Mouse (Mus musculus) cerebellum, adult 9-11 months (tissue): ENCODE results near the gene Senp1.

Source experiments
- DNase-seq: peaks from one replicate; pipeline ENCODE4 v3.0.0; 2022

Gene Senp1

DNA sequence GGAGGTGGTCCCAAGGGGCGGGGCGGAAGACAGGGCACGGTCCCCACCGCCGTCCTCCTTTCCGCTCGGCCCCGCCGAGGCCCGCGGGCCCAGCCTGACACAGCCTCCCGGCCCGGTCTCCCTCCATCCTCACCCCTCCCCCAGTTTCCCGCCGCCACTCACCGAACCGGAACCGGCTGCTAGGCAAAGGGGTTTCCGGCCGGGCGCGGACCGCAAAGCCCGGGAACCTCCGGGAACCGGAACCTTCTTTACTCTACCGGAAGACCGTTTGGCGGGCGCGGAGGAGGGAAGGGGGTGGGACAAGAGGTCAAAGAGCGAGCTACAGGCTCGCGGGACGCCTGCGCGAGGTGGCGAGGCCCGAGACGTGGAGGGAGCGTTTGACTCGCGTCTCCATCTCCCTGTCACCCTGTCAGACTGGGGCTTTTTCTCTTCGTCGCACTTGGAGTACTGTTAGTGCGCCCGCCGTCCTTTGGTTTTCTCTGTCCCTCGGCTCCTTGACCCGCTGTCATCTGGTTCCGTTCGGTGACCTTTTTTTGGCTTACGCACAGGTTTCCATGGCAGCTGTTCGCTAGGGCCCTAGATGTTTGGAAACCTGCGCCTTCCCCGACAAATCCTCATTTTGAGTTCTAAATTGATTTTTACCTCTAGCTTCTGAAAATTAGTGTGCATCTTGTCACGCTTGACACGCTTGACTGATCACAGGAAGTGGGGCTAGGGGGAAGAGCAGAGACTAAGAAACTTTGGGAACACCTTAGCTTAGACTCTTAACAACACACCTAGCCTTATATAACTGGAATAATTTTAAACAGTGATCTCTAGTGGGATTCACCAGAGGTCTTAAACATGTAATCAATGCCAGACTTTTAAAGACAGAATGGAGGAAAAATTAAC lies at the start of gene Senp1:
Gene Senp1, minus strand, starts transcription at position 624 of the 891 bp plus-strand sequence.
- peak; percentile 92 for DNase-seq

DNA sequence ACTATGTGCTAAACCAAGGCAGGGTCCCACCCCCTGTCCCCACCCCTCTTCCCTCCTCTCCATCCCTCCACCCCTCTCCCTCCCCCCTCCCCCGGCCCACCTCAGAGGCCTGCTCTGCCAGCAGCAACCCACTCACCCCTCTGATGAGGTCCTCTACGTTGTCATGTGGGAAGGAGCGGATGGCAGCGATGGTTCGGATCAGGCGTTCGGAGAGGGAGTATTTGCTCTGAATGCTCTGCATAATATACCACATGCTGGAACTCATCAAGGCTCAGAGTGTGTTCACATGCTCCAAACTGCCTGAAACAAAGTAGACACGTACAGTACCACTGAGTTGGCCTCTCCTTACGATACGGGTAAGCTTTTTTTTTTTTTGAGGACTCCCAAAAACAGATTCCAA lies 49.0 kb upstream of the Senp1 start:
- no peak for DNase-seq

DNA sequence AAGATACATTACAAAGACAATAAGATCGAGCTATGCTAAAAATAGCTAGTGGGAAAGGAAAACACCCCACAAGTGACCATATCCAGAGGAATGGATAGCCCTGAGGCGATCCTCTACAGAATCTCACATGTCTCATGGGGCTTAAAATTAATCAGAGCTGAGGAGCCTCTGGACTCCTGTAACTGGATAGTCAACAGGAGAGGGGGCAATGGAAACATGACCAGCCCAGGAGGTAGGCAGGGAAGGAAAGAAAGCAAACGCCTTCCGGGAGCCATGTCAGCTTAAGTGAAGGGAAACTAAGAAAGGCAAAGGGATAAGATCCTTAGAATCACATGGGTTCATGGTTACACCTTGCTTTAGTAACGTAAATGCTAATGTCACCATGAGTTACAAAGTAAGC lies 47.3 kb upstream of the Senp1 start:
- DNase-seq = no peak

GRCm38 (mm10) chr15:98139763-98140162 lies 46.2 kb upstream of the Senp1 start:
- no peak for DNase-seq

DNA sequence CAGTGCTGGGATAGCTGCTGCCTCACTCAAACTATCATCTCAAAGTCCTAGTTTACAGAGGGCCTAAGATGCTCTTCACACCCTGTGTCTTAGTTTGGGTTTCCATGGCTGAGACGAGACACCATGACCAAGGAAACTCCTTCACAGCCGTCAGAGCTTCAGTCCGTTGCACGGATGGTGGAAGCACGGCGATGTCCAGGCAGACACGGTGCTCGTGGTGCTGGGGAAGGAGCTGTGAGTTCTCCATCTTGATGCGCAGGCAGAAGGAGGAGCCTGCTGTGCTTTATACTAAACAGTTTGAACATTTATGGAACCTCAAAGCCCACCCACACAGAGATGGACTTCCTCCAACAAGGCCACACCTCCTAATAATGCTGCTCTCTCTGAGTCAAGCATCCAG lies 43.3 kb upstream of the Senp1 start:
- no peak for DNase-seq

DNA sequence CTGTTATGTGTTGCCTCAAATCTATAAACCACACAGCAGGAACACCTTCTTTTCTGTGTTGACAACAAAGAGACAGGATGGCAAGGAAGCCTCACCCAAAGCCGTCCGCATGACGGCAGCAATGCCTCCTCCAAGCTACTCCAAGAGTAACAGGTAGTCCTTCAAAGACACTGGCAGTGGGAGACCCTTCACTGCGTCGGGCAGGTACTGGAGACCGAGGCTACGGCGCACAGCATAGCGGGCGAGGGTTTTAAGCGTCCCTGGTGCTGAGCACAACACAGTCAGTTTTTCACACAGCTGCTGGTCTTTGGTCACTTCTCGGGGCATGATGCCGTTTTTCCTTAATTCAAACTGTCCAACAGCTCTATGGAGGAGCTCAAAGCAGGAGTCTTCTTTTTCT lies 42.1 kb upstream of the Senp1 start:
- DNase-seq = no peak

- no peak for DNase-seq
Measured at GRCm38 (mm10) chr15:98134666-98135065, 41.1 kb upstream of the Senp1 start.

DNA sequence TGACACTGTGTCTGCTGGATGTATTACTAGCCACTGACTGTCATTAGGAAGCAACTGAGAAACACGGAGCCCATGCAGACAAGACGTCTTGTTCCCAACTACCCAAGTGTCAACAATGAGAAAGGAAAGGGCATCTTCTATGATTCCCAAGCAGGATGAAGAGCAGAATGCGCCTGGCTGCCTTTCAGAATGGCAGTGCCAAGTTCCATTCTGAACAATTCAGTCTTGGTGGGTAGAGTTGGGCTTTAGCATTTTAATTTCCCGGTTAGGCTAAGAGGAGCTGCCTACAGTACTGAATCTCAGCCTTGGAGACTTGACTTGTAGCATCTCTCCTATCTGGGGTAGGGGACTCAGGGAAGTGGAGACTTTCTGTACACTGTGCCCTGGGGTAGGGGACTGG lies 40.5 kb upstream of the Senp1 start:
- peak; percentile 42 for DNase-seq

DNA sequence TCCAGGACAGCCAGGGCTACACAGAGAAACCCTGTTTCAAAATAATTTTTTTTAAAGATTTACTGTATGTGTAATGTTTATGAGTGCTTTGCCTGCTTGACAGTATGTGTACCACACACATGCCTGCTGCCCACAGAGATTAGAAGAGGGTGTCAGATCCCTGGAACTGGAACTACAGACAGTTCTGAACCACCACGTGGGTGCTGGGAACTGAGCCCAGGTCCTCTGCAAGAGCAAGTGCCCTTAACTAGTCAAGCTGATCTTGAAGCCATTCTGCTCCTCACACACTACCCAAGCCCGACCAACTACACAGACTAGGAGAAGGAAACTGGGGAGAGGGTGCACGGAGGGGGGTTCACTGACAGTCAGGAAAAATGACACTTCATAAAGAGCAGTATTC lies 39.9 kb upstream of the Senp1 start:
- DNase-seq = no peak

GRCm38 (mm10) chr15:98131942-98132655 lies 38.6 kb upstream of the Senp1 start:
- no peak for DNase-seq

DNA sequence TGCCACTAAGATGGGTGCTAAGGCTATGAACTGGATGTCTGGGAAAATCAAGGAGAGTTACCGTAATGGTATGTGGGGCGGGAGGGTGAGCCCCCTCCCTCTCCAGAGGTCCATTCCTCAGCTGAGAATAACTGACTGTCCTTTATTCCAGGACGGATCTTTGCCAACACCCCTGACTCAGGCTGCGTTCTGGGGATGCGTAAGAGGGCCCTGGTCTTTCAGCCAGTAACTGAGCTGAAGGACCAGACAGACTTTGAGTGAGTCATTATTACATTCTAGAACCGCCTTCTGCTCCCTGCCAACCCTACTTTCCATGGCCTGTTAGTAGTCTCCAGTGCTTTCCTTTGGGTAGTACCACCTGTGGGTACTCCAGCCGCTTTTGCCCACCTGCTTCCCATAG lies 37.9 kb upstream of the Senp1 start:
- DNase-seq = no peak

- no peak for DNase-seq
Measured at GRCm38 (mm10) chr15:98131001-98131400, 37.5 kb upstream of the Senp1 start.

DNA sequence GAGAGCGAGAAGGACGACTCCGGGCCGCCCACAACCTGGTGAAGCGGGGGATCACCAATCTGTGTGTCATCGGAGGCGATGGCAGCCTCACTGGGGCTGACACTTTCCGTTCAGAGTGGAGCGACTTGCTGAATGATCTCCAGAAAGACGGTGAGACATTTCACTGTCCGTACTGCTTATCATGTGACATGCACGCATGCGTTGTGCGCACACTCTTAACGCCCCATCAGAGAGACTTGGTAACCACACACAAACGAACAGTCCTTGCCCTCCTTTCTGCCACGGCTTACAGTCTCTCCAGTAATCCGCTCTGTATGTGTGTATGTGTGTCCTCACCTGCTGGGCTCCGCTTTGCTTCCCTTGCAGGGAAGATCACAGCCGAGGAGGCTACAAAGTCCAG lies 27.3 kb upstream of the Senp1 start:
- no peak for DNase-seq

DNA sequence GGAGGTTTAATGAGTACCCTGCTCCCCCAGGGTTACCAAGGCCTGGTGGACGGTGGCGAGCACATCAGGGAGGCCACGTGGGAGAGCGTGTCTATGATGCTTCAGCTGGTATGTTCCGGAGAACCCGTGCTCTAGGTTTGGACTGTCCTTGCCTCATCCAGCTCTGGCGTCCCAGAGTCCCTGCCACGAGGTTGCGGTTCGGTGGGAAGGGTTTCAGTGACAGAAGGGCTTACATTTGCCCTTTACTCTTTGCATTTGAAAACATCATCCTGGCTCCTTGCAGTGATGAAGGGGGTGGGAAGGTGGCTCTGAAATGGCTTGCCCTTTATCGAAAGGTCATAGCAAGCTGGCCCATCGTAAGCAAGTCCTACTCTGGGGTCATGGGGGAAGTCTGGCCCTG lies 25.8 kb upstream of the Senp1 start:
- no peak for DNase-seq

DNA sequence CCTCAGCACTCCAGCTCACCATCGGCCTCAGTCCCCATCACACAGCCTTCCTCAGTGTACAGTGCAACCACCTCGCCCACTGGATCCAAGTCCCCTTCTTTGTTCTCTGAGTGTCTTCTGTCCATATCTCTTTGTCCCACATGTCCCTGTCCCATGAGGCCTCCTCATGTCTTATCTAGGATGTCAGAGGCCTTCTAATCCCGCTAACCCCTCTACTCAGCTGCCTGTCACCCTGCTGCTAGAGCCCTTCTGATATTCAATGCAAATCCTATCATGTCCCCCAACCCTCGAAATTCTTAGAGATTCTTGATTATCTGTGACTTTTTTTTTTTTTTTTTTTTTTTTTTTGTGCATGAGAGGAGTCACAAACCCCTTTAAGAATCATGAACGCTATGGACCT lies 22.7 kb upstream of the Senp1 start:
- DNase-seq = no peak

- DNase-seq = no peak
Measured at GRCm38 (mm10) chr15:98115779-98116163, 22.2 kb upstream of the Senp1 start.

DNA sequence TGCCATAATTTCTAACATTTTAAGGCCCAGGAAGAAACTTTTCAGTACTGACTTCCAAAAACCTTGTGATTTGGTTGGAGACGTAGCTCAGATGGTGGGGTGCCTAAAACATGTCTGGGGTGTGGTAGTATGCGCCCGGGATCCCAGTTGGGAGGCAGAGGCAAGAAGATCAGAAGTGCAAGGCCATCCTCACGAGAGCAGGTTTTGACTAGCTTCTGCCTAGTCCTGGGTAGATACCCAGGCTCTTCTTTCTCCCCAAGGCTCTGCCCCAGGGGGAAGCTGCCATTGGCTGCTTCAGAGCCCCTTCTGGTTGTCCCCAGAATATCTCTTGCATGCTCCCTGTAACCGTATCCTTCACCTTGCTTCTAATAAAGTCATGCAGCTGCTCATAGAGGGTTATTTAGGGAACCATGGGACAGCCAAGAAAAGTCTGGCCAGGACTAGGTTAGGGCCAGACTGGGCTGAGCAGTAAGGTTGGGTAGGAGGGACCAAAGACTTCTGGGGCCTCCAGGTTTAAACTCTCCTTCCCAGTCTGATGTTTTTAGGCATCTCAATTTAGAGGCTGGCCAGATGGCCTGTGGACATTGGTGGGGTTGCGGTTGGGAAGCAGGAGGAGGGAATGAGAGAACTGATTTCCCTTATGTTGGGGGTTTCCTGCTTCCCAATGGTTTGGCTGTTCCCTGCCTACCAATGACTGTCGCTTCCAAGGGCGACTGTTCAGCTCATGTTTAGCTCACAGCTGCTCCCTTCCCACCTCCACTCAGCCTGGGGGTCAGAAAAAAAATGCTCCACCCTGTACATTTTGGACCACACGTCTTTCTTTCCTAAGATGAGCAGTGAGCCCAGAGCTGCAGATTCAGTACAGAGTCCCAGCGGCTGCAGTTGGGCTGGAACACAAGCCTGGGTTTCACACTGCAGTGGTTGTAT lies 21.6 kb upstream of the Senp1 start:
- DNase-seq = no peak

- DNase-seq = peak; percentile 50
Measured at GRCm38 (mm10) chr15:98114098-98114851, 20.7 kb upstream of the Senp1 start.

GRCm38 (mm10) chr15:98111791-98112190 lies 18.2 kb upstream of the Senp1 start:
- peak; percentile 44 for DNase-seq

DNA sequence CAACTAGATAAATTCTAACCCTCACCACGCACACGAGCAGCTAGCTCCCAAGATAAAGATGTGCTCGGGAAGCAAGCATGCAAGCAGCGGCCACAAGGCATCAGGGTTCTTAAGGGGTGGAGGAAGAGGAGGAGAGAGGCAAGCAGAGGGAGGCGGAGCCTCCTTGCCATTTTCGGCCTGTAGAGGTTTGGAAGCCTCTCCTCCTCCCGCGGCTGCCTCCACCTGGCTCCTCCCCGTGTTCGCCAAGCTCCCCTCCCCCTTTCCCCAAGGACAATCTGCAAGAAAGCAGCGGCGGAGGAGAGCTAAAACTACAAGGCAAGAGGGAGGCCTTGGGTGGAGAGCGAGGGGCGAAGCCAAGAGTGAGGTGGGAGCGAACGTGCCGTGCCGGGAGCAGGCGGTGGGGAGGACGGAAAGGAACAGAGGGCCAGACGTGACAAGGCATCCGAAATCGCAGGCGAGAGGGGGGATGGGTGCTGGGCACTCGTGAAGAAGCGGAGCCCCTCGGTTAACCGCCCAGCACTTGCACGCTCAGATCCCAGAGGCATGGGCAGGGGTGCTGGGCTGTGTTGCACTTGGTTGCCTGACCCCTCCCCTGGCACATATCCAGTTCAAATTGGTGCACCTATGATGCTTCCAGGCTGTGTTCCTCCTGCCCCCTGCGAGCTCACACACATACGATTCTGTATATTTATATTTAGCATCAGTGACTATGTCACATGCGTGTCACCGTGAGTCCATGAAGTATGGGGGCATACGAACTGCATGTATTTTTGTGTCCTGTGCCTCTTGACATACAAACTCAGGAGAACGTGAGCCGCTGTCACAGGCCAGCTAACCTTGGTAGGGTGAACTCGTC lies 15.0 kb upstream of the Senp1 start:
- peak; percentile 94 for DNase-seq

DNA sequence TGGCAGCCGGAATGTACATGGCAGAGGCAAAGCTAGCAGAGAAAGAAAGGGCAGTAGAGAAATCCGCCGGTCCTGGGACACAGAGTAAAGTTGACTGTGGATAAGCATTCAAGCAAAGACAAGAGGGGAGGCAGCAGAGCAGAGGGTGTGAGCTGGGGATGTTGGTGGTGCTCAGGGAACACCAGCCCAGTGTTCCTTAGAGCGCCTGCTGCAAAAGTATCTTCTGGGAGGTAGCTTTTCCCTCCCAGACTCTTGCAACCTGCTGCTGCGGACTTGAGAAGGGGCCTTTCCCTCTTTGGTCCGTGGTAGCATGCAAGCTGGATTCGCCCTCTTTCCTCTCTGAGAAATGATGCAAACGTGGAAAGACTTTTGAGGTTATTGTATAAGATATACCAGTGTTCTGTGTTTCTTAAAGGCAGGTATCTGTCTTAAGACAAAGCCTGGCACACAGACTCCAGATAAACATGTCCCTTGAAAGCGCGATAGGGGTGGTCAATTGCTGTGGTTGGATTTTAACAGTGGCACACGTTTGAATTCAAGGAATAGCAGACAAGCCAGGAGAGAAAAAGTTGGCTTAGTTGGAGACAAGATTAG lies 14.3 kb upstream of the Senp1 start:
- DNase-seq = peak; percentile 31
